Mouse (Mus musculus) urinary bladder, adult 18-20 months (tissue): Measurements from ENCODE around the gene Scfd2.

Source experiments
- DNase-seq, 2 experiments: peaks; one replicate each; pipeline ENCODE4 v3.0.0; 2022; ENCODE audit warnings: low spot score in 2 of 2, mixed read lengths in 2 of 2

Scfd2 gene

GRCm38 (mm10) chr5:74455510-74456269, 75.9 kb downstream of the Scfd2 start:
- DNase-seq, result no peak

- no peak for DNase-seq
Measured at GRCm38 (mm10) chr5:74455094-74455493, 76.5 kb downstream of the Scfd2 start.

- no peak for DNase-seq
Measured at GRCm38 (mm10) chr5:74450977-74451376, 80.6 kb downstream of the Scfd2 start.

GRCm38 (mm10) chr5:74447517-74448334, 83.8 kb downstream of the Scfd2 start:
- DNase-seq, result no peak

GRCm38 (mm10) chr5:74445861-74446260, 85.7 kb downstream of the Scfd2 start:
- DNase-seq, result no peak

- no peak for DNase-seq
Measured at GRCm38 (mm10) chr5:74438353-74438752, 93.2 kb downstream of the Scfd2 start.

- DNase-seq, result peak; percentile 24 to 52
Measured at GRCm38 (mm10) chr5:74433580-74434147, 97.9 kb downstream of the Scfd2 start.

GRCm38 (mm10) chr5:74432879-74433539, 98.5 kb downstream of the Scfd2 start:
- DNase-seq, result no peak

GRCm38 (mm10) chr5:74420615-74421132, 110.9 kb downstream of the Scfd2 start:
- no peak for DNase-seq

- DNase-seq, result no peak
Measured at GRCm38 (mm10) chr5:74412557-74412956, 119.0 kb downstream of the Scfd2 start.

GRCm38 (mm10) chr5:74404887-74405286, 126.7 kb downstream of the Scfd2 start:
- DNase-seq, result no peak

GRCm38 (mm10) chr5:74404083-74404482, 127.5 kb downstream of the Scfd2 start:
- DNase-seq, result no peak

- no peak for DNase-seq
Measured at GRCm38 (mm10) chr5:74402626-74403025, 128.9 kb downstream of the Scfd2 start.

GRCm38 (mm10) chr5:74391806-74392205, 139.8 kb downstream of the Scfd2 start:
- DNase-seq, result no peak

- DNase-seq, result no peak
Measured at GRCm38 (mm10) chr5:74391346-74391745, 140.2 kb downstream of the Scfd2 start.

GRCm38 (mm10) chr5:74388849-74389248, 142.7 kb downstream of the Scfd2 start:
- DNase-seq, result no peak

GRCm38 (mm10) chr5:74388101-74388500, 143.5 kb downstream of the Scfd2 start:
- DNase-seq, result no peak

GRCm38 (mm10) chr5:74387143-74387886, 144.2 kb downstream of the Scfd2 start:
- DNase-seq, result no peak

GRCm38 (mm10) chr5:74380045-74380444, 151.5 kb downstream of the Scfd2 start:
- DNase-seq, result no peak

- DNase-seq, result no peak
Measured at GRCm38 (mm10) chr5:74366710-74367101, 164.9 kb downstream of the Scfd2 start.
